Mouse (Mus musculus) small intestine, adult 2 months (tissue): ENCODE results near the gene Cxcl17. TPM values are rescaled to one million over a fixed set of nuclear protein-coding genes. Genes with fewer than 3 reads are reported as not detected.
"Not testable (repeated sequence)": the region's sequence is repeated elsewhere in the genome, so short reads cannot be mapped to it uniquely, and the experiment has no call there.

ENCODE experiments used
- H3K27ac ChIP-seq: fragments of 200-500 bp; 2 replicates; pipeline ENCODE4 v1.5.1; 2012; ENCODE audit warnings: low read depth, low read length, control low read depth, inconsistent platforms; ENCODE audit not compliant: insufficient read depth
- H3K27me3 ChIP-seq: fragments of 200-500 bp; 2 replicates; pipeline ENCODE4 v1.6.1; 2012; ENCODE audit warnings: mild to moderate bottlenecking, moderate library complexity, low read length, inconsistent platforms; ENCODE audit not compliant: control insufficient read depth, insufficient read depth
- H3K36me3 ChIP-seq: fragments of 200-500 bp; 2 replicates; pipeline ENCODE4 v1.6.1; 2012; ENCODE audit warnings: mild to moderate bottlenecking, low read length, control low read depth, inconsistent platforms; ENCODE audit not compliant: control insufficient read depth, insufficient read depth
- H3K4me1 ChIP-seq: fragments of 200-500 bp; 2 replicates; pipeline ENCODE4 v1.6.1; 2012; ENCODE audit warnings: low read length, inconsistent platforms, mixed read lengths; ENCODE audit not compliant: control insufficient read depth, insufficient read depth, insufficient read length
- H3K4me3 ChIP-seq: fragments of 200-500 bp; 2 replicates; pipeline ENCODE4 v1.5.1; 2012; ENCODE audit warnings: low read depth, mild to moderate bottlenecking, control low read depth, inconsistent platforms, low read length, moderate library complexity
- CTCF ChIP-seq: fragments of 200-500 bp; IDR thresholded peaks from 2 replicates; pipeline ENCODE4 v1.5.1; 2012; ENCODE audit warnings: low read depth, mild to moderate bottlenecking, control low read depth, inconsistent platforms, low read length, moderate library complexity, mixed read lengths; ENCODE audit not compliant: insufficient replicate concordance, insufficient read length; ENCODE audit errors: extremely low read depth
- POLR2A ChIP-seq: fragments of 200-500 bp; IDR thresholded peaks from 2 replicates; pipeline ENCODE4 v1.6.1; 2012; ENCODE audit warnings: low read depth, mild to moderate bottlenecking, control low read depth, inconsistent platforms, low read length, moderate library complexity
- WGBS: fragments of 180-500 bp; shearing (Covaris S2); methylation state at CpG from one replicate; pipeline ENCODE4 v1.1.7; 2018; 5-methylcytosine and 5-hydroxymethylcytosine counted together
- polyA plus RNA-seq: library from polyadenylated mRNA; depleted of rRNA; stranded (reverse); fragments of >200 nt; gene quantifications from 2 replicates; pipeline ENCODE4 v1.2.3, GENCODE M21; 2012

The Cxcl17 gene
- polyA plus RNA-seq, 1 experiment, result not detected

DNA sequence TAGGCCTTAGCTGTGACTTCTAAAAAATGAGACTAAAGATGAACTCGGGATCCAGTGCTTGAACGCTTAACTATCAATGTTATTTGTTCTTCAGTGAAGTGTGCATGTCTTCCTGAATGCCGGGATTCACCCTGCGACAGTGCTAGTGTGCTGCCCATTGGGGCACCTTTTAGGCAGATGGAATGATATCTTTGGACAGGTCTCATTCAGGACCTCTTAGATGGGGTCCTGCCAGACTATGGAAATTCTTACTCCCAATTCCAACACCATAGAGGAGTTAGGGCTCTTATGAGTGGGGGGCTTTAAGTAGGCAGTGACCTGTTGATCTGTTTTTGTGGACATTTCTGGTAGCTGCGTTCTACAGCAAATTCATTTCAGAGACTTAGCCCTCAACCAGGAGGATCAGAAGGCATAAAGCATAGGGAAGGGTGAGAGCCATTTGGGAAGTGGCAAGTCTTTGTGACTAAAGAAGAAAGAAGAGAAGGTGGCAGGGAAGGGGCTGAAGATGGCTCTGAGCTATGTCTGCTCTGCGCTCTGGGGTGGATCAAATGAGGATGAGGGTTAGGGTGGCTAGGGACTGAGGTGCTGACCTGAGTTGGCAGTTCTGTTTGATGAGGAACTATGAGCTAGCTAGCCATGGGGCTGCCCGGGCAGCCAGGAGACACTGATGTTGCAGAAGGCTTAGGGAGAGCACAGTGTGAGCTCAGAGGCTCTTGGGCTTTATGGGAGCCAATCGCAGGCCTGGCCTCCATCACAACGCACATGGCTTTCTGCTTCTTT lies 21.3 kb upstream of the Cxcl17 start:
- peak overlapping the region; percentile 80 for H3K27ac ChIP-seq
- 49% methylated on average over 9 of the region's 9 CpGs for WGBS
- TF ChIP-seq POLR2A (no peak), CTCF (no peak)
- H3K4me1 ChIP-seq, result peaks cover 57% of the 10 kb centered on the region
- no peaks in the 10 kb centered on the region for H3K27me3 ChIP-seq
- H3K4me3 ChIP-seq, result no peak overlapping the region
- no peaks in the 10 kb centered on the region for H3K36me3 ChIP-seq

DNA sequence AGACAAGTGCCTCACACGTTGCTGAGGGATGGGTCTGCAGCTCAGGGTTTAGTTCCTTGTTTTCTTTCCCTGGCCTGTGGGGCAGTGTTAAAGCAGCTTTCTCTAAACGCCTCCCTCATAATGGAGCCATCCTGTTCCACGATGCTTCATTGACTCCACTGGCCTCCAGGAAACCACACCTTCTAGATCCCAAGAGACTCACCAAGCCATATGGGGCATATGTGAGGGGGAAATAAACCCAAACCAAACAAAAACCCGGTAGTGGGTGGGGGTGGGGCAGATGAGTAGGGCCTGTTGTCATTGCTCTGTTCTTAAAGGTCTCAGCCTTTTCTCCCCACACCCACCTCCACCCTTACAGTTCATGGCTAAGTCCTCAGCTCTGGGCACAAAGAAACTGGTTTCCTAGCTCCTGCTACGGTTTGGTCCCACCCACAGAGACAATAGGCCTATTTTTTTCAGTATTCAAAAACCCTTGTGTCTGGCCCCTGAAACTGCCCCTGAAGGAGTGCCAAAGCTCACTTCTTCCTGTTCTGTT lies 20.4 kb upstream of the Cxcl17 start:
- no peaks in the 10 kb centered on the region for H3K36me3 ChIP-seq
- no peaks in the 10 kb centered on the region for H3K27me3 ChIP-seq
- TF ChIP-seq POLR2A (no peak), CTCF (no peak)
- peak overlapping the region; percentile 94 for H3K27ac ChIP-seq
- H3K4me1 ChIP-seq, result peaks cover 59% of the 10 kb centered on the region
- no peak overlapping the region for H3K4me3 ChIP-seq
- WGBS, result 10% methylated on average over 5 of the region's 5 CpGs

DNA sequence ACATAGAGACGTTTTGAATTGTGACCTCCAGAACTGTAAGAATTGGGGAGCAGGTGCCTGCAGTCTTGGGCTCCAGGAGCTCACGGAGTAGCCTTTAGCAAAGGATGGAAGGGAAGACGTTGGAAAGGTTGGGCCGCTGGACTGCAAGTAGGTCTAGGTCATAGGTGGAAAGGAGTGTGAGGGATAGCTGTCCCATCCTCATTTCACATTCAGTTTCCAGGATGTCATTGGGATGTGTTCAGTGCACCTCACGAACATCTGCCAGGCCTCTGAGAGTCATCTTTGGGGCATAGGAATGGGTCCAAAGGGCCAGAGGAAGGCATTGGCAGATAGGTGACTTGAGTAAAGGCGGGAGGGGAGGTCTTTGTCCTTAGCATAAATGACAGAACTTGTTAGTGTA lies 19.7 kb upstream of the Cxcl17 start:
- TF ChIP-seq POLR2A (no peak), CTCF (no peak)
- Histone ChIP-seq H3K4me3 (no peak overlapping the region), H3K27ac (peak overlapping the region; percentile 94), H3K36me3 (no peaks in the 10 kb centered on the region), H3K4me1 (peaks cover 59% of the 10 kb centered on the region), H3K27me3 (no peaks in the 10 kb centered on the region)
- WGBS, result 63% methylated on average over 6 of the region's 6 CpGs

DNA sequence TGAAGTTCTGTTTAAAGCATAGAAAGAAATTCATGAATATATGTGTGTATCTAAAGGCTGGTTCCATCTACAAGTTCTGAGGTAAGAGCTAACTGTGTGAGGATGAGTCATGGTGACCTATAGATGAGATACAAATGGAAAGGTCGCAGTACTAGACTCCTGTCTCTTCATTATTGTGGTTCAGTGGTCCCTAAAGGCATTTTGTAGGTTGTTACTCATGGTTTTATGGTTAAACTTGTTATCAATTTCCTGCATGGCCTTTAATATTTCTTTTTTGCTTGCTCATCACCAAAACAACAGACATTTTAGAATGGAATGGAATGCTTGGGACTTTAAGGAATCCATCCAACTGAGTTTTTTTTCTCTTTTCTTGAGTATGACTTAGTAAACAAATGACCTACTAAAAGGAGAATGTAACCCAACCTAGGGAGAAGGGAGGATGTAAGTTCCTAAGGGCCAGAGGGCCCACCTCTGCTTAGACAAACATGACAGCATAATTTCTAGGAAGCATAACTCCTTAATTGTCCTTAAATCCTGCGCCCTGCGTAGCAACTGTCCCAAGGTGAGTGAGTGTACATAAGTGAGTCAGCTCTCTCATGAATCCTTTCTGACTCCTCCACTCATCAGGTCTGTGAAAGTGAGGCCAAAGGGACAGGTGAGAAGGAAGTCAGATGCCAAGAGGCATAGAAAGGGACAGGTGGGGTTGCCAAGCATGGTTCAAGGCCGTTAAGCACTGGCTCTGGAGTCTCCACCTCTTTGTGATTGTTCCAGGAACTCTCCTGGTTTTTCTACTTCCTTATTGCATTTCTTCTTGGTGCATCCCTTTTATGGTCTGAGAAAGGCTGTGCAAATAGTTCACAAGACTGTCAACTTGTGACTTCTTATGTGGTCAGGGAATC lies 17.4 kb upstream of the Cxcl17 start:
- H3K4me3 ChIP-seq, result no peak overlapping the region
- peak overlapping the region; percentile 94 for H3K27ac ChIP-seq
- TF ChIP-seq CTCF, result no peak
- 31% methylated on average over 4 of the region's 4 CpGs for WGBS
- H3K27me3 ChIP-seq, result no peaks in the 10 kb centered on the region
- no peaks in the 10 kb centered on the region for H3K36me3 ChIP-seq
- H3K4me1 ChIP-seq, result peaks cover 41% of the 10 kb centered on the region

DNA sequence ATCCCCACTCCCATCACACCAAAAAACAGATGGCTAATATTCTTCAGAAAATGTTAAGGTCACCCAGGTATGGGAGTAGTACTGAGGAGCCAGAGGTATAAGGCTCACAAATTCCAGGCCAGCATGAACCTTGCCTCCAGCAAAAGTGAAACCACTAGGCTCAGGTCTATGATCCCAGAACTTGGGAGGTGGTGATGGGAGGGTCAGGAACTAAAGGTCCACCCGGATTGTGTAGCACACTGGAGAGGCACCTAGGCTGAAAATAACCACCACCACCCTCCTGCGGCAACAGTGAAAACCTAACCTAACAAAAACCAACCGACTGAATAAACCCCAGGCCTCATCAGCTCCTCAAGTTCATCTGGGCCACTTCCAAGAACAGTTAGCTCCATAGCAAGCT lies 15.6 kb upstream of the Cxcl17 start:
- 24% methylated on average over 3 of the region's 3 CpGs for WGBS
- TF ChIP-seq POLR2A, result no peak
- no peak for TF ChIP-seq CTCF
- Histone ChIP-seq H3K36me3 (no peaks in the 10 kb centered on the region), H3K27ac (peak overlapping the region; percentile 90), H3K4me1 (peaks cover 27% of the 10 kb centered on the region; the same call in 1 of the 2 replicates), H3K4me3 (no peak overlapping the region), H3K27me3 (no peaks in the 10 kb centered on the region)

DNA sequence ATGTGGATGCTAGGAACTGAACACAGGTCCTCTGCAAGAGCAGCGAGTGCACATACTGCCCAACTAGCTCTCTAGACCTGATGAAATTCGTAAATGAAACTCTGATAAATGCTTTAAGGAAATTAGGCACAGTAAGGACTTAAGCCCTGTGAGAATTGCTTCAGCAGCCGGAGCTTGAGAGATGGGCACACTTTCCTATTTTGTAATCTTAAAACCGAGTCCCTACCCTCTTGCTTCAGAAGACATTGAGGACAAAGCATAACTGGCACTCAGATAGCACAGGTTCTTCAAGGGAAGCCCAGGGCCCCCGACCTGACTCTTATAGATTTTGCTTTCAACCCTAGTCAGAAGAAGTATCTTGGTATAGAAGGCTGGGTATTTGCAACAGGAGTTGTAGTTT lies 14.5 kb upstream of the Cxcl17 start:
- no peak overlapping the region for H3K4me3 ChIP-seq

DNA sequence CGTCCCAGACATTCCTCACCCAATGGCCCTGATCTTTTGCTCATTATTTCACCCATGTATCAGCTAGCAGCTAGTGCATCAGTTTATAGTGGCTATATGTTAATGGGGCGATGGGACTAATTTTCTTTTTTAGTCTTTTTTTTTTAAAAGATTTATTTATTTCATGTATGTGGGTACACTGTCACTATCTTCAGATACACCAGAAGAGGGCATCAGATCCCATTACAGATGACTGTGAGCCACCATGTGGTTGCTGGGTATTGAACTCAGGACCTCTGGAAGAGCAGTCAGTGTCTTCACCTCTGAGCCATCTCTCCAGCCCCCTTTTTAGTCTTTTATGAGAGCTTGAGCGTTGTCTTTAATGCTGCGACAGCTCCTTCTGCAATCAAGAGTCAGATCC lies 13.7 kb upstream of the Cxcl17 start:
- not testable (repeated sequence) for H3K27me3 ChIP-seq, H3K4me3 ChIP-seq, H3K27ac ChIP-seq, H3K36me3 ChIP-seq
- H3K4me1 ChIP-seq, result peaks cover 13% of the 10 kb centered on the region; the same call in 1 of the 2 replicates
- 91% methylated on average over 4 of the region's 4 CpGs for WGBS

More for the DNA sequence above, 14.5 kb upstream of the Cxcl17 start:
- Histone ChIP-seq H3K4me1 (peaks cover 19% of the 10 kb centered on the region; the same call in 1 of the 2 replicates), H3K27ac (no peak overlapping the region), H3K27me3 (no peaks in the 10 kb centered on the region), H3K36me3 (no peaks in the 10 kb centered on the region)
- 83% methylated on average over 5 of the region's 5 CpGs for WGBS
- TF ChIP-seq CTCF (no peak), POLR2A (no peak)
